Mouse (Mus musculus) telencephalon, adult 2 months (tissue): ENCODE measurements around the gene Slc12a5.

ENCODE experiments used
- DNase-seq: peaks from one replicate; pipeline ENCODE4 v3.0.0-alpha.2; 2011; ENCODE audit warnings: low read depth, low spot score

Slc12a5 gene

GRCm38 (mm10) chr2:164979749-164980148, 19.1 kb downstream of the Slc12a5 start:
- no peak for DNase-seq

DNA sequence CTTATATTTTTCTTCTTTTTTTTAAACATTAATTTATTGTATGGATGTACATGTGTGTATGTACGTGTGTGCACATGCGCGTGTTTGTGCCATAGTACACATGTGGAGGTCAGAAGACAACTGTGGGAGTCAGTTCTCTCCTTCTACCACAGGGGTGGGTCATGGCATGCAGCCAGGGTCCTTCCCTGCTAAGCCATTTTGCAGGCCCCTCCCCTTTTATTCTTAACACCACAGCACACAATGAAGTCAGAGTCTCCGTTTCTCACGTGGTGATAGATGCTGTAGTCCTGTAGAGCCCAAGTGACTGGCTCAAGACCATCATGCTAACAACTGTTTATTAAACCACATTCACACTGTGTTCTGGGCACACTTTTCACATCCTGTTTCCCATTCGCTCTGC, 25.4 kb downstream of the Slc12a5 start:
- no peak for DNase-seq

- no peak for DNase-seq
Observed at GRCm38 (mm10) chr2:164986371-164987027, 25.9 kb downstream of the Slc12a5 start.

GRCm38 (mm10) chr2:164988777-164989176, 28.2 kb downstream of the Slc12a5 start:
- DNase-seq = no peak

DNA sequence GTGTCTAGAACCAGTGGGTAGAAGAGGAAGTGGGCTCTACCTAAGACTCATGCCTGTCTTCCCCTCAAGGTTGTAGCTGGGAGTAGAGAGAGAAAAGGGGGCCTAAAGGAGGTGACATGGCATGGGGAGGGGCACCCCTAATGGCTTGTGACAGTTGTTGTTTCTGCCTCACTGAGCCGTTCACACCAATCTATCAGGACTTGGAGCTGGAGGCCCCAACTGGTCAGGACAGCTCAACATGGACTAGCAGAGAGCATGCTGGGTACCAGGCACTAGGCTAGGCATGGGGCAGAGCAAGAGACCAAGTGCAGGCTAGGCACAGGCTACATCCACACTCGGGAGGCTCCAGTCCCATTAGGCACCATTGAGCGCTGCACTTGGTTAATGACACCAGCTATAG, 30.5 kb downstream of the Slc12a5 start:
- DNase-seq = no peak

DNA sequence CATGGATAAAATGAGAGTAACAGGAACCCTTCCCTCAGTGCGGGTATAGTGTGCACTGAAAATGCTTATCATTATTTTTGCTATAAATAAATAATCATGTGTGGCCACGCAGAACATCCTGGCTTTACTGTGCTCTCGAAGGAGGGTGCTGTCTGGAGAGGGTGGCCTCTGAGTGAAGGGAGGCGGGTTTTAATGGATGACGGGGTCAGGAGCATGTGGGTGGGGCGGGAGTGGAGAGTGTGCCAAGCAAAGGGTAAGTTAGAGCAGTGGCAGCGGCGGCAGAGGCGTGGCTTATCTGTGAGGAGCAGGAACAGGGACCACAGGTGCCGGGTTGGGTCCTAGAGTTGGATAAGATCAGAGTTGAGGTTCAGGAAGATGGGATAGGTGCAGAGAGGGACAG, 31.2 kb downstream of the Slc12a5 start:
- no peak for DNase-seq

DNA sequence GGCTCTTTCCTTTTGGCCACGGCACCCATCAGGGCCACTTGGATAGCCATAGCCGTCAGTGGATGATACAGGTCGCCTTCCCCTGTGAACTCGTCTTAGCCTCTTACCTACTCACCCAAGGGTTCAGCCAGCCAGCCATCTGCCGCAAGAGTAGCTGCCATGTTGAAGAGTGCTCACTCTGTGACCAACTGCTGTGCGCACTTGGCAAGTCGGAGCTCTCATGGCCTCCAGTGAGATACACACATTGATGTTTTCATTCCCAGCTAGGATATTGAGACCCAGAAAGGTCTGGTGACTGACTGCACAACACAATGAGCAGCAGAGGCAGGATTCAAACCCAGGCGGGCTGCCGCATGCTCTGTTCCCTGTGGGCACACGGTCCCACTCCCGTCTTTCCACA, 33.6 kb downstream of the Slc12a5 start:
- DNase-seq = no peak

DNA sequence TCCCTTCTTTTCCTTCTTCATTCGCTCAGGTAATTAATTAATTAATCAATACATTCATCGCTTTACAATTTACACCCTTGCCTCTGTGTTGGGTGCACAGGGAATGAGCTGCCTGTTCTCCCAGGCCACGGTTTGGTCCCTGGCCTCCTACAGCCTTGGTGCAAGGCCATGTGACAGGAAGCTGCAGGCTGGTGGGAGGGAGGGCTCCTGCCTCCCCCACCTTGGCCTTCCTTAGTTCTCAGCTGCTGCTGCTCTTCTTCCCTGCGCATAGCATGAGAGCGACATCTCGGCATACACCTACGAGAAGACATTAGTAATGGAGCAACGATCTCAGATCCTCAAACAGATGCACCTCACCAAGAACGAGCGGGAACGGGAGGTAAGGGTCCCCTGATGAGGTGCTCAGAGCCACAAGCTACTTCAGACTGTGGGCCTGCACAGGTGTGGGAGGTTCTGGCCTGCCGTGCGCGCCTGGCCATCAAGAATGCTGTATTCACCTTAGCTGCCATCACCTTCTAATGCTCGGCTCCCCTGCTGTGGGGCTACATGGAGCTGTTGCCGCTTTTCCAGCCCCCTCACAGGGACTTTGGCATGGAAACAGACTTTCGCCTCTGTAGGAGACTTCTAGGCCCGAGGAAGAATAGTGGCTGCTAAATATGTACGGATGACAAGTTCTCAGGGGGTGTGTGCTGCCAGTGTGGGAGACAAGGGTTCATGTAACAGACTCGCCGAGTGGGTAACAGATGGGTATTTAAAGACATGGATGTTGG, 34.2 kb downstream of the Slc12a5 start:
- DNase-seq = peak; percentile 84

- no peak for DNase-seq
Observed at GRCm38 (mm10) chr2:164995976-164996375, 35.4 kb downstream of the Slc12a5 start.

GRCm38 (mm10) chr2:164996848-164997720, 36.5 kb downstream of the Slc12a5 start:
- DNase-seq = no peak

- DNase-seq = no peak
Observed at GRCm38 (mm10) chr2:164997721-164998428, 37.3 kb downstream of the Slc12a5 start.

DNA sequence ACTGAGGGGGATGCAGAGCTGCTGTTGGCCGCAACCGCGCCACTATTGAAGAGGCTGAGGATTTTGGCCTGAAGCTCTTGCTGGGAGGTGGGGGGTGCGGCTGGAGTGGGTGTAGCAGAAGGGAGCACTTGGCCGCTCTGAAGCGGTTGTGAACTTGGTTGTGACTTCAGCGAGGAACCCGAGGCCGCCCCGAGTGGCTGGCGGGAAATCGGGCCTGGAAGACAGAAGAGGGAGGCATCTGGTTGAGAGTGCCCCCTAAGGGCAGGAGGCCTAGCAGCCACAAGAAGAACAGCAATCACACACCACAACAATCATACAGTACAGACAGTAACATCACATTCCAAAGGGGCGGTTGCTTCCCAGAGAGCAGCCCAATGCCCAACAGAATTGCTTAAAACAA, 41.4 kb downstream of the Slc12a5 start:
- no peak for DNase-seq

- DNase-seq = no peak
Observed at GRCm38 (mm10) chr2:165003108-165003507, 42.5 kb downstream of the Slc12a5 start.

GRCm38 (mm10) chr2:165004237-165004636, 43.6 kb downstream of the Slc12a5 start:
- no peak for DNase-seq

DNA sequence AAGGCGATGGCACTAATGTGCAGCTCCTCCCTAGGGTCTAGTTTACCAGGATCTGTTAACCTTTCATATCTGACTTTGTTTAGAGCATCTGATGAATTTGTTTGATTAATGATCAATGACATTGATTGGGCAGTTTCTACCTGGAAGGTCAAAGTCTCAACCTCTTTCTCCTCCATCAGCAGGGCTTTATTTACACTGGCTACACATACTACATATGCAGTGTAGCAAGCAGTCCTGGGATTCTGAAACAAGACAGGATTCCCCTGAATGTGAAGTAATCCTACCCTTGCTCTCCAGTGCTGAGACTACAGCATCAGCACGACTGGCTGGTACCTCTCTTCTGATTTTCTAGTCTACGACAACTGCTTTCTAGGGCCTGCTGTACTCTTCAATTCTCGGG, 46.2 kb downstream of the Slc12a5 start:
- DNase-seq = no peak

DNA sequence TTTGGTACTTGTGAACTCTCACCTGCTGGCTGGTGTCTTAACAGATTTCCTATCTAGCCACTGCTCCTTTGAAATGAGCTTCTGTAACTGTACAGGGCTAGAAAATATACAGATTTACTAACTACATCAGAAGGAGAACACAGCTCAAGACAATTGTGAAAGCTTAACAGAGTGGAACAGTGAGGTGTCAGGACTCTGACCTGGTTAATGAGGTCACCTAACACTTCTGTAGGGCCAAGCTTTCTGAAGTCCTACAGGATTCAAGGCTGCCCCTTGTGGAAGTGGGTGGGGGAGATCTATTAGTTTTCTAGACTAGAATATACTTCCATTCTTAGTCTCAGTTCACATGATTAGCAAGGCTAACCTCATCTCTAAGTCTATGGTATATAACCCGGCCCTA, 47.4 kb downstream of the Slc12a5 start:
- no peak for DNase-seq

DNA sequence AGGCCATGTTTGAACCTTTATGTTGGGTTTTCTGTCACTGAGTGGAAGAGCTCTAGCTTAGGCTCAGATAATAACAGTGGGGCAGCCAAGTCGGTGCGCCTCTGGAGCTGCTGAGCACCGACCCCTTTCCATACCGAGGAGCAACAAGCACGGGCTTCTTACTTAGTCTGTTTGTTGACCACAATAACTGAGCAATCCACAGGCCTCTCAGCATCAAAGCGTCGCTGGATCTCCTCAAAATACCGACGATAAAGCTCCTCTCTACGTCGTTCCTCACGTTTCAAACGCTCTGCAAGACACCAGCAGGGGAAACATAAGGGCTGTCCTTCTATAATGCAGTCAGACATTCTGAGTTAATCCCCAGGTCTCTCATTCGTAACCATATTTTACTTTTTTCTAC, 48.6 kb downstream of the Slc12a5 start:
- DNase-seq = no peak

DNA sequence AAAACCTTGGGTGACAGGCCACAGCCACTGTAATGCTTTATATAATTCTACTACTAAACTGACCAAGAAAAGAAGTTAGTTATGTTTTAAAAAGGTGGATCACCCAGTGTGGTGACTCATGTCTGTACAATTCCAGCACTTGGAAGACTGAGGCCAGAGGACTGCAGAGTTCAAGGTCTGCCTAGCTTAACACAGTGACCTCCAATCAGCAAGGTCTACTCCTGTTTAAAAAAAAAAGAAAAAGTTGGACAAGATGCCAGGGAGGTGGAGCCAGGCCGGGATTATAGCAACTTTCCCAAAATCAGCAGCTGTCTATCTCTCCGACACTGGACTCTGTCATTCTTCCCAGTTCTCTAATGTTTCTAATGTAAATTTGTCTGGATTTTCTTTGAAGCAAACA, 49.0 kb downstream of the Slc12a5 start:
- DNase-seq = no peak

- DNase-seq = no peak
Observed at GRCm38 (mm10) chr2:165010351-165010750, 49.7 kb downstream of the Slc12a5 start.

DNA sequence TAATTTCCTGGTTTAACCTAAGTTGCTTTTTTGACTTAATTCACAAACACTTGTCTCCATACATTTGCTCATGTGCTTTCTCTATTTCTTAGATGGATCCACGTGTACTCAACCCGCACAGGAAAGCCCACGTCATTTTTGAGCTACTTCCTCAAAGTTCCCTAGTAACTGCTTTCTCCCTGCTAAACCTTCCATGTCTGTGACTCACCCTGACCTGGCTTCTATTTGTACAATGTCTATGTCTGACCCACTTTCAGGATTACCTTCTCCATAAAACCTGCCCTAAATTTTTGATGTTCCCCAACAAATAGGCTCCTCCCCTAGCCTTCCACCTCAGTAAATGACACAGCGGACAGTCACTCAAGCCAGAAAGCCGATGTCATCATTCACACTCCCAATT, 54.3 kb downstream of the Slc12a5 start:
- no peak for DNase-seq

DNA sequence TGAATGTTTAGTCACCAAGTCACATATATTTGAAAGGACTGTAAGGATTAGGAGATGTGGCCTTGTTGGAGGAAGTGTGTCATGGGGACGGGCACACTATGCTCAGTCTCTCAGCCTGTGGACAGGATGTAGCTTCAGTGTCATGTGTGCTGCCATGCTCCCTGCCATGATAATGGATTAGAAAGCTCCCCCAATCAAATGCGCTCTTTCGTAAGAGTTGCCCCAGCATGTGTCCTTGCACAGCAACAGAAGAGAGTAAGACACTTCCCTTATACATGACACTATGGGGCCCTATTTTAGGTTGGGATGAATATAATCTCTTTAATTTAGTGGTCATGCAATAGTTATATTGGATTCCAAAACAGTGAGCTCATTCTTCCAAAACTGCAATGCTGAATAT, 59.9 kb downstream of the Slc12a5 start:
- no peak for DNase-seq

GRCm38 (mm10) chr2:165027163-165027562, 66.6 kb downstream of the Slc12a5 start:
- DNase-seq = no peak
